Mouse (Mus musculus) stomach, embryonic 14.5 days (tissue): ENCODE measurements around the gene Fam241b. TPM values are rescaled to one million over a fixed set of nuclear protein-coding genes. Genes with fewer than 3 reads are reported as not detected.

Experiments
- ATAC-seq: fragments of 200-750 bp; cut with Nextera tagmentation; 2 replicates; pipeline ENCODE4 v1.8.0; 2017; ENCODE audit warnings: low read depth, moderate TSS enrichment; ENCODE audit not compliant: insufficient number of reproducible peaks, insufficient read depth, low FRiP score
- H3K27ac ChIP-seq: fragments of 300-500 bp; sonication (generic); 2 replicates; pipeline ENCODE4 v1.5.1; 2014; ENCODE audit warnings: mild to moderate bottlenecking, low read length, moderate library complexity, mixed read lengths
- H3K27me3 ChIP-seq: fragments of 300-500 bp; sonication (generic); 2 replicates; pipeline ENCODE4 v1.6.1; 2014; ENCODE audit warnings: low read length, control low read depth, mixed read lengths; ENCODE audit not compliant: control insufficient read depth, insufficient read depth
- H3K36me3 ChIP-seq: fragments of 300-500 bp; sonication (generic); 2 replicates; pipeline ENCODE4 v1.6.1; 2014; ENCODE audit warnings: mild to moderate bottlenecking, control low read depth, low read length, moderate library complexity, mixed read lengths; ENCODE audit not compliant: control insufficient read depth, insufficient read depth
- H3K4me1 ChIP-seq: fragments of 300-500 bp; sonication (generic); 2 replicates; pipeline ENCODE4 v1.6.1; 2014; ENCODE audit warnings: low read length, control low read depth, mixed read lengths; ENCODE audit not compliant: control insufficient read depth, insufficient read depth
- H3K4me2 ChIP-seq: fragments of 300-500 bp; sonication (generic); replicated peaks from 2 replicates; pipeline ENCODE4 v1.6.1; 2014; ENCODE audit warnings: low read depth, low read length, control low read depth
- H3K4me3 ChIP-seq: fragments of 300-500 bp; sonication (generic); 2 replicates; pipeline ENCODE4 v1.5.1; 2014; ENCODE audit warnings: low read depth, low read length, control low read depth
- H3K9ac ChIP-seq: fragments of 300-500 bp; sonication (generic); replicated peaks from 2 replicates; pipeline ENCODE4 v1.6.1; 2014; ENCODE audit warnings: low read depth, mild to moderate bottlenecking, control low read depth, low read length, moderate library complexity, mixed read lengths
- H3K9me3 ChIP-seq: fragments of 300-500 bp; sonication (generic); 2 replicates; pipeline ENCODE4 v1.6.1; 2016; ENCODE audit warnings: low read depth, low read length, control low read depth; ENCODE audit not compliant: control insufficient read depth
- WGBS: fragments of 180-500 bp; shearing (Covaris S2); extraction: QIAGEN DNeasy Blood & Tissue Kit; methylation state at CpG from one replicate; pipeline ENCODE4 v1.1.7; 2014; 5-methylcytosine and 5-hydroxymethylcytosine counted together
- polyA plus RNA-seq: library from polyadenylated mRNA; unstranded; fragments of >200 nt; fragmentation: Nextera tagmentation; extraction: Ambion mirVana; gene quantifications from 2 replicates; pipeline ENCODE4 v1.2.1, GENCODE M21; 2014

The Fam241b gene
- polyA plus RNA-seq, 1 experiment from 2014 or later, result 8.1 TPM

DNA sequence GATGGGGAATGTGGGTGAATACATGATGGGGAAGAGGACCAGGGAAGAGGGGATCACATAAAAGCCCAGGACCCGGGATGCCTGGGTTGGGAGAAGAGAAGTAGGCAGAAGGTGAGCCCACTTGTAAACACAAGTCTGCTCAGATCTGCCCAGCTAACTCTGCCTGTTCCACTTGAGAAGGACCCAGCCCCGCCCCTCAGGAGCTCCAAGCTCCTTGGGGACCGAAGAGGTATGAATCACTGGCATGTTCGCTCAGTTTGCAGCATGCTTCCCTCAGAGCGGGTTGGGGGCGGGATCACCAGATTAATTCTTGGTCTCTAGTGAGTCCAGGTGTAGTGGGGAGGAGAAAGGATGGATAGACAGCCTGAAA lies 32.5 kb downstream of the Fam241b start:
- Histone ChIP-seq H3K4me1 (no peaks in the 10 kb centered on the region), H3K9me3 (no peaks in the 10 kb centered on the region), H3K27ac (no peak overlapping the region), H3K27me3 (no peaks in the 10 kb centered on the region), H3K36me3 (no peaks in the 10 kb centered on the region), H3K4me2 (peak overlapping the region; percentile 81), H3K9ac (no peak overlapping the region), H3K4me3 (peak overlapping the region; percentile 63)
- WGBS, result 38% methylated on average over 6 of the region's 6 CpGs
- ATAC-seq, result no peak

DNA sequence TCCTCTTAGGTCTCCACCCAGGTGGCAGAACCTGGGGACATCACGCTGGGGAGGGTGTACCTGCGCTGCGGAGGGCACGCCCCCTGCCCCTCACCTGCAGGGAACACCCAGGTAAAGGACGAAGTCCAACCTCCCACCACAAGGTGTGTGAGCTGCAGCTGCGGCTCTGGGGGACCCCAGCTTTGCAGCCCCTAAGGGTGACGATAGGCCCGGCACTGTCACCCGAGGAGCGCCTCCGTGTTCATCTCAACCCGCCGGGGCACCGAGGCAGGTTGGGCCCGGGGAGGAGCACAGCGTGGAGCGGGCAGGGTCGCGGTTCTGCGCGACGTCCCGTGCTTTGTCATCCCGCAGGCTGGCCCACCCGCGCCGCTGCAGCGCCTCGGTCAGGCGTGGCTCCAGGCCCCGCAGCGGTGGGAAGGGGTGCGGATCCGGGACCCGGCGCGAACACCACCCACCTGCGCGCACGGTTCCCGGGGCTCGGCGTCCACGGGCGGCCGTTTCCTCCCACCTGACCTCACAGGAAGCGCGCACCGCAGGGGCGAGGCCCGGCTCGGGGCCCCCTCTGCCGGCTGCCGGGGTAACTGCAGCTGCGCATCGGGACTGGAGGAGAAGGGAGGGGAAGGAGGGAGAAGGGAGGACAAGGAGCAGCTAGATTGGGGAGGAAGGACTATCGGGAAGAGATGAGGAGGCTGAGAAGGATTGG lies 33.1 kb downstream of the Fam241b start:
- Histone ChIP-seq H3K4me1 (no peaks in the 10 kb centered on the region), H3K27me3 (no peaks in the 10 kb centered on the region), H3K4me3 (peak overlapping the region; percentile 63), H3K4me2 (peak overlapping the region; percentile 81), H3K9me3 (no peaks in the 10 kb centered on the region), H3K9ac (peak overlapping the region; percentile 63), H3K27ac (no peak overlapping the region), H3K36me3 (no peaks in the 10 kb centered on the region)
- WGBS, result under 1% methylated on average over 46 of the region's 57 CpGs
- peak; percentile 73 for ATAC-seq

- no peak overlapping the region for H3K9ac ChIP-seq
- no peak overlapping the region for H3K27ac ChIP-seq
- no peaks in the 10 kb centered on the region for H3K9me3 ChIP-seq
- 71% methylated on average over 9 of the region's 9 CpGs for WGBS
- no peak overlapping the region for H3K4me2 ChIP-seq
- H3K36me3 ChIP-seq, result no peaks in the 10 kb centered on the region
- no peaks in the 10 kb centered on the region for H3K4me1 ChIP-seq
- H3K27me3 ChIP-seq, result 0 out of 2 replicates have a peak, but pooled peaks cover 3% of the 10 kb centered on the region
- no peak overlapping the region for H3K4me3 ChIP-seq
- ATAC-seq, result no peak
These were observed 36.7 kb downstream of the Fam241b start for GRCm38 (mm10) chr10:62107048-62107447.

DNA sequence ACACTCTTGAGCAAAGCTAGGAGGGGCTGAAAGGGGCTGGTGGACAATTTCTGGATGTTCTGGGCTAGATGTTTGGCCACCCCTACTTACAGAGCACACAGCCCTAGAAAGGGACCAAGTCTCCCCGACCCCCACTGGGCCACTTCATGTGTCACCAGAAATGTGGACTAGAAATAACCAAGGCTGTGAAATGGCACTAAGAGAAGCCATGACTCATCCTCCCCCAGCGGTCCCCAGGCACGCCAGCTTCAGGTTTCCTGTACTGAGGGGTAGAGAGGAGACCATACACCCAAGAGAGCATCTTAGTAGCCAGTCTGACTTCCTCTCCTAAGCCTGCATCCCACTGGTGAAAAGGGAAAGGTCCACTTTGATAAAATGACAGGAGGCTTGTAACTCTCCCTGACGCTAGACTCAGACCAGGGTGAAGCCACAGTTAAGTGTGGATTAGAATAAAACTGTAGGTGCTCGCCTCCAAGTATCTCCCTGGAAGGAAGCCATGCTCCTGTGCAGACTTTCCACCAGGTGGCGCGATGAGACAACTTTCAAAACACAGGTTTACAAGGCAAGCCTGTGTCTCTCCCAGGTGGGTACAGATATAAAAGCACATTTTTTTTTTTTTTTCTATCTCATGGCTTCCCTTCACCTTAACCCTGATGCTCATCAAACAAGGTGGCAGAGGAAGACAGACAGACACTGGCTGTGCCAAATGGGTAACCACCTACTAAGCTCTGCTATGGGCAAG lies 38.7 kb downstream of the Fam241b start:
- H3K36me3 ChIP-seq, result no peaks in the 10 kb centered on the region
- no peak overlapping the region for H3K9ac ChIP-seq
- 0 out of 2 replicates have a peak, but pooled peaks cover 3% of the 10 kb centered on the region for H3K27me3 ChIP-seq
- no peak overlapping the region for H3K4me2 ChIP-seq
- H3K27ac ChIP-seq, result no peak overlapping the region
- no peaks in the 10 kb centered on the region for H3K4me1 ChIP-seq
- ATAC-seq, result 0 out of 2 replicates have a peak, but pooled peaks have one; percentile 43
- WGBS, result 24% methylated on average over 7 of the region's 7 CpGs
- no peaks in the 10 kb centered on the region for H3K9me3 ChIP-seq
- no peak overlapping the region for H3K4me3 ChIP-seq

- no peak overlapping the region for H3K4me3 ChIP-seq
- no peaks in the 10 kb centered on the region for H3K9me3 ChIP-seq
- 13% methylated on average over 7 of the region's 7 CpGs for WGBS
- H3K4me1 ChIP-seq, result no peaks in the 10 kb centered on the region
- no peak for ATAC-seq
- no peak overlapping the region for H3K4me2 ChIP-seq
- H3K9ac ChIP-seq, result no peak overlapping the region
- H3K27me3 ChIP-seq, result 0 out of 2 replicates have a peak, but pooled peaks cover 3% of the 10 kb centered on the region
- H3K27ac ChIP-seq, result no peak overlapping the region
- no peaks in the 10 kb centered on the region for H3K36me3 ChIP-seq
These were observed 41.9 kb downstream of the Fam241b start for GRCm38 (mm10) chr10:62101504-62102439.

- ATAC-seq, result no peak
These were observed 43.8 kb downstream of the Fam241b start for GRCm38 (mm10) chr10:62099749-62100403.

GRCm38 (mm10) chr10:62094401-62094800 lies 49.3 kb downstream of the Fam241b start:
- Histone ChIP-seq H3K4me2 (no peak overlapping the region), H3K27me3 (no peaks in the 10 kb centered on the region), H3K27ac (no peak overlapping the region), H3K36me3 (no peaks in the 10 kb centered on the region), H3K4me1 (no peaks in the 10 kb centered on the region), H3K9me3 (no peaks in the 10 kb centered on the region), H3K9ac (no peak overlapping the region), H3K4me3 (no peak overlapping the region)
- ATAC-seq, result no peak
- WGBS, result 83% methylated on average over 6 of the region's 6 CpGs

More at GRCm38 (mm10) chr10:62099749-62100403, 43.8 kb downstream of the Fam241b start:
- H3K36me3 ChIP-seq, result no peaks in the 10 kb centered on the region
- no peaks in the 10 kb centered on the region for H3K4me1 ChIP-seq
- H3K4me3 ChIP-seq, result no peak overlapping the region
- no peak overlapping the region for H3K4me2 ChIP-seq
- H3K9me3 ChIP-seq, result no peaks in the 10 kb centered on the region
- WGBS, result 50% methylated on average over 10 of the region's 10 CpGs
- 0 out of 2 replicates have a peak, but pooled peaks cover 3% of the 10 kb centered on the region for H3K27me3 ChIP-seq
- no peak overlapping the region for H3K27ac ChIP-seq
- no peak overlapping the region for H3K9ac ChIP-seq

- H3K9me3 ChIP-seq, result no peaks in the 10 kb centered on the region
- no peaks in the 10 kb centered on the region for H3K27me3 ChIP-seq
- 78% methylated on average over 7 of the region's 7 CpGs for WGBS
These were observed 49.8 kb downstream of the Fam241b start for GRCm38 (mm10) chr10:62093903-62094302.

More at GRCm38 (mm10) chr10:62093903-62094302, 49.8 kb downstream of the Fam241b start:
- Histone ChIP-seq H3K27ac (no peak overlapping the region), H3K36me3 (no peaks in the 10 kb centered on the region), H3K4me3 (no peak overlapping the region), H3K4me2 (no peak overlapping the region), H3K9ac (no peak overlapping the region), H3K4me1 (no peaks in the 10 kb centered on the region)
- ATAC-seq, result no peak
